Mouse (Mus musculus) cerebellum, adult 2 months (tissue): ENCODE results near the gene Gm42715. TPM values are rescaled to one million over a fixed set of nuclear protein-coding genes. Genes with fewer than 3 reads are reported as not detected.
A peak's percentile ranks its signal among the peaks of the same experiment; 100 is the strongest.

ENCODE experiments used
- DNase-seq, 2 experiments: peaks; one replicate each; pipeline ENCODE4 v3.0.0; 2021
- H3K27ac ChIP-seq: fragments of 200-500 bp; 2 replicates; pipeline ENCODE4 v1.5.1; 2012; ENCODE audit warnings: low read length, control low read depth, inconsistent platforms; ENCODE audit not compliant: insufficient read depth
- H3K27me3 ChIP-seq: fragments of 200-500 bp; 2 replicates; pipeline ENCODE4 v1.6.1; 2012; ENCODE audit warnings: inconsistent platforms, mild to moderate bottlenecking, low read length, moderate library complexity; ENCODE audit not compliant: control insufficient read depth, insufficient read depth
- H3K4me1 ChIP-seq: fragments of 200-500 bp; 2 replicates; pipeline ENCODE4 v1.6.1; 2011; ENCODE audit warnings: low read length; ENCODE audit not compliant: control insufficient read depth, insufficient read depth
- H3K4me3 ChIP-seq: fragments of 200-500 bp; replicated peaks from 2 replicates; pipeline ENCODE3; 2011; ENCODE audit warnings: mild to moderate bottlenecking, low read depth, low read length, control low read depth; ENCODE audit not compliant: insufficient read depth
- CTCF ChIP-seq: fragments of 200-500 bp; IDR thresholded peaks from 2 replicates; pipeline ENCODE4 v1.5.1; 2011; ENCODE audit warnings: low read depth, mild to moderate bottlenecking, control low read depth, low read length, moderate library complexity, borderline replicate concordance; ENCODE audit not compliant: insufficient read depth
- POLR2A ChIP-seq: fragments of 200-500 bp; IDR thresholded peaks from 2 replicates; pipeline ENCODE4 v1.6.1; 2011; ENCODE audit warnings: low read length, control low read depth, borderline replicate concordance; ENCODE audit not compliant: insufficient read depth
- WGBS: fragments of 180-500 bp; shearing (Covaris S2); methylation state at CpG from one replicate; pipeline ENCODE4 v1.1.7; 2018; 5-methylcytosine and 5-hydroxymethylcytosine counted together
- polyA plus RNA-seq: library from polyadenylated mRNA; depleted of rRNA; stranded (reverse); fragments of >200 nt; gene quantifications from 2 replicates; pipeline ENCODE4 v1.2.3, GENCODE M21; 2012

Gene Gm42715
- polyA plus RNA-seq, 1 experiment = 19.5 TPM

- no peak for TF ChIP-seq CTCF
- no peak for TF ChIP-seq POLR2A
- H3K27ac ChIP-seq = no peak overlapping the region
- 91% methylated on average over 11 of the region's 11 CpGs for WGBS
Observed at GRCm38 (mm10) chr7:127475186-127475740, 44.1 kb upstream of the Gm42715 start.

GRCm38 (mm10) chr7:127476336-127476735, 43.0 kb upstream of the Gm42715 start:
- DNase-seq = peak; percentile 44 to 47
- Histone ChIP-seq H3K4me1 (peaks cover 8% of the 10 kb centered on the region; the same call in 1 of the 2 replicates), H3K27me3 (no peaks in the 10 kb centered on the region), H3K27ac (no peak overlapping the region), H3K4me3 (no peak overlapping the region)
- TF ChIP-seq CTCF = no peak
- TF ChIP-seq POLR2A = no peak
- 91% methylated on average over 11 of the region's 11 CpGs for WGBS

More at GRCm38 (mm10) chr7:127475186-127475740, 44.1 kb upstream of the Gm42715 start:
- Histone ChIP-seq H3K4me1 (peaks cover 3% of the 10 kb centered on the region; the same call in 1 of the 2 replicates), H3K4me3 (no peak overlapping the region), H3K27me3 (no peaks in the 10 kb centered on the region)
- DNase-seq = no peak

GRCm38 (mm10) chr7:127476855-127477254, 42.5 kb upstream of the Gm42715 start:
- 77% methylated on average over 4 of the region's 4 CpGs for WGBS

GRCm38 (mm10) chr7:127477687-127478634, 41.4 kb upstream of the Gm42715 start:
- DNase-seq = peak; percentile 100
- Histone ChIP-seq H3K27ac (peak overlapping the region; percentile 89), H3K4me1 (peaks cover 10% of the 10 kb centered on the region; the same call in 1 of the 2 replicates), H3K27me3 (no peaks in the 10 kb centered on the region), H3K4me3 (peak overlapping the region; percentile 79)
- under 1% methylated on average over 50 of the region's 50 CpGs for WGBS
- TF ChIP-seq CTCF = no peak
- TF ChIP-seq POLR2A = peak; percentile 75; the same call in 1 of the 2 replicates

More at GRCm38 (mm10) chr7:127476855-127477254, 42.5 kb upstream of the Gm42715 start:
- DNase-seq = no peak
- no peaks in the 10 kb centered on the region for H3K27me3 ChIP-seq
- H3K4me1 ChIP-seq = peaks cover 8% of the 10 kb centered on the region; the same call in 1 of the 2 replicates
- no peak overlapping the region for H3K4me3 ChIP-seq
- H3K27ac ChIP-seq = no peak overlapping the region
- TF ChIP-seq POLR2A (no peak), CTCF (no peak)

GRCm38 (mm10) chr7:127478635-127479317, 40.6 kb upstream of the Gm42715 start, which contains the start of gene Fbrs:
Fbrs (plus strand) TSS chr7:127479199.
- H3K27me3 ChIP-seq = no peaks in the 10 kb centered on the region
- WGBS = under 1% methylated on average over 62 of the region's 62 CpGs
- H3K4me1 ChIP-seq = peaks cover 8% of the 10 kb centered on the region; the same call in 1 of the 2 replicates
- H3K27ac ChIP-seq = peak within 1 kb of the TSS; percentile 92
- DNase-seq = peak; percentile 93 to 96
- peak within 1 kb of the TSS; percentile 79 for H3K4me3 ChIP-seq
- TF ChIP-seq CTCF (no peak), POLR2A (peak; percentile 28; the same call in 1 of the 2 replicates)

- 1% methylated on average over 47 of the region's 48 CpGs for WGBS
- peak overlapping the region; percentile 92 for H3K27ac ChIP-seq
- TF ChIP-seq POLR2A (0 out of 2 replicates have a peak, but pooled peaks have one; percentile 9), CTCF (no peak)
- H3K27me3 ChIP-seq = no peaks in the 10 kb centered on the region
- DNase-seq = peak; percentile 31 to 54
- H3K4me3 ChIP-seq = peak overlapping the region; percentile 79
- H3K4me1 ChIP-seq = peaks cover 14% of the 10 kb centered on the region
Observed at GRCm38 (mm10) chr7:127479318-127480225, 39.8 kb upstream of the Gm42715 start.

- Histone ChIP-seq H3K4me3 (no peak overlapping the region), H3K4me1 (peaks cover 21% of the 10 kb centered on the region), H3K27ac (0 out of 2 replicates have a peak overlapping the region, but pooled peaks have one; percentile 92), H3K27me3 (no peaks in the 10 kb centered on the region)
- no peak for TF ChIP-seq CTCF
- no peak for TF ChIP-seq POLR2A
- DNase-seq = no peak
- 49% methylated on average over 2 of the region's 2 CpGs for WGBS
Observed at GRCm38 (mm10) chr7:127480321-127480720, 39.1 kb upstream of the Gm42715 start.
